Mouse (Mus musculus): Measurements from ENCODE around the gene Pitx2.

The Pitx2 gene

GRCm38 (mm10) chr3:129199609-129200500 lies at the start of gene Pitx2:
TSS of gene Pitx2 (plus strand) at chr3:129199878.
- DNase-seq: peak; percentile 88

- DNase-seq: no peak
Observed at GRCm38 (mm10) chr3:129150001-129150400, 49.7 kb upstream of the Pitx2 start.

DNA sequence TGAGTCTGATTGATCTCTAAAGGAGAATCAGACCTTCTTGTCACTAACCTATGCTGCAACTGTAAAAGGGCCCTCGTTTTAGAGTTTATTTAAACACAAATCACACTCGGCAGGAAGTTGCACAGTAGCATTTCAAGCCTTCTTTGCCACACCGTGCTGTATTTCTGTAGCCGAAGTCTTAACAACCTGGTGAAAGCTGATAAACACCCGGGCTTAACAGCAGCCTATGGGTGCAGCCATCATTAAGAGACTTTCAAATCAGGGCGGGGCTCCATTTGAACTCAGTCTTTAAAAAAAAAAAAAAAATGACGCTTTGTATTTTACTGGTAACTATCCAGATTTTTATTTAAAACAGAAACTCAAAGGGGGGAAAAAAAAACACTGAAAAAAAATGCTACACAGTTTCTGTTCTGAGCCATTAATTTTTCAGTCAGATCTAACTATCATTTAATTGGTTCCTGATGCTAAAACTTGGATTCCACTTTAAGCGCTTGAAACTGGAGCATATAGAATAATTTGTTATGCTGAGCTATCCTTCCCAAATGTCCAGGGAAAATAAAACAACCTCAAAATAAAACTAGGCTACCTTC lies 48.5 kb upstream of the Pitx2 start:
- DNase-seq: peak; percentile 26

GRCm38 (mm10) chr3:129158812-129159370 lies 40.8 kb upstream of the Pitx2 start:
- DNase-seq: peak; percentile 52

DNA sequence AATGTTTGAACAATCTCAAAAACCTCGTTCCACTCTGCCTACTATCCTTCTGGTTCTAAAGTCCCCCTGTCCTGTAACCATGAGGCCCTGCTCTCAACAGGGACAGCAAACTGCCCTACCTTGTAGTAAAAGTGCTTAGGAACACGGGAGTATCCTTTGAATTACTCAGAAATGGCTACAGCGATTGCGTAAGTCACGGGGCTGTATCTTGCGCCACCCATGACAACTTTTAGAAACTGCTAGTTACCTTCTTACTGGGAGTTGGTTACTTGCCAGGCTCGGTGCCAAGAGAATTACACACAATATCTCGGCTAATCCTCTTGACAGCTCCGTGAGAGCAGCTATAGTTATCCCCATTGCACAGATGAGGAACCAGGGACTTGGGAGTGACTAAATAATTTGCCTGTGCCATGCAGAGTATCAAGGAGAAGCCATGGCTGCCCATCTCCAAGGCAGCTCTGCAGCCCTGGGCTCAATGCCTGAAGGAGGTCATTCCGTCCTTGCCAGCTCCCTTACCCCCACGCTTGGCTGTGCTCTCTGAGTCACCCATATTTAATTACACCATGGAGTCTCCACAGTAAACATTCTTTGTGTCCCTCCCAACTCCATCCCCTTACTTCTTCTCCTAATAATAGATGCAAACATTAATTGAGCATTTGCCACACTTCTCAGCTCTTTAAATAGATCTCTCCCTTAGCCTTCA lies 38.2 kb upstream of the Pitx2 start:
- no peak for DNase-seq

DNA sequence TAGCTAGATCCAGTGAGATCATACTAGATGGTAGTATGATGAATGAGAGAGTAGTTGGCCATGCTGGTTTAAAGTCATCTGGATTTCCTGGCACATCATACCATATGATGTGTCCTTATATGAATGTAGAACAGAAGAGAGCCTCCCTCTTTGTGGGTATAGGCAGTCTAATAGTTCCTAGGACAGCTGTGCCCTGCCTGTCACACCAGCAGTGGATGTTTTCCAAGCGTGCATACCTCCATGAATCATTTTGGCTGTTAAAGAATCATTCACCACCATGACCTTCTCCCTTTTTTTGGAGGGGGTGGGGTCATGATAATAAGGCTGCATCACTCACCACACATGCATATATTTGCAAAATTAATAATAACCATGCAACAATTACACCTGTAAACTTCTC lies 35.4 kb upstream of the Pitx2 start:
- DNase-seq: no peak

DNA sequence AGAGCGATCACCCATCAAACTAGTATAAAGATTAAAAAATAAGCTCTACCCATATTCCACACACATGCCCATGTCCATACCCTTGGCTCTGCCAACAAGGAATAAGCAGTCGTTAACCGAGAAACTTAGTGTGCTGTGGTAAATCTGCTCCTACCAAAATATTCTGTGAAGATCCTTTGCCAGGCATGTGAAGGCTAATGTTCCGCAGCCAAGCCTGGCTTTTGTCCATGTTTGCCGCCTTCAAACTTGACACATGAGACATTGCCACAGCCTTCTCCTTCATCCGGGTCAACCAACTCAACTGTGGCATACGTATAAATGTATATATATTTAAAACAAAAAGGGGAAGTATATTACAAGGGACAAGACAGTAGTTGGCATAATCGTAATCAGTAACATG lies 34.0 kb upstream of the Pitx2 start:
- DNase-seq: no peak

- no peak for DNase-seq
Observed at GRCm38 (mm10) chr3:129166684-129167083, 33.0 kb upstream of the Pitx2 start.

DNA sequence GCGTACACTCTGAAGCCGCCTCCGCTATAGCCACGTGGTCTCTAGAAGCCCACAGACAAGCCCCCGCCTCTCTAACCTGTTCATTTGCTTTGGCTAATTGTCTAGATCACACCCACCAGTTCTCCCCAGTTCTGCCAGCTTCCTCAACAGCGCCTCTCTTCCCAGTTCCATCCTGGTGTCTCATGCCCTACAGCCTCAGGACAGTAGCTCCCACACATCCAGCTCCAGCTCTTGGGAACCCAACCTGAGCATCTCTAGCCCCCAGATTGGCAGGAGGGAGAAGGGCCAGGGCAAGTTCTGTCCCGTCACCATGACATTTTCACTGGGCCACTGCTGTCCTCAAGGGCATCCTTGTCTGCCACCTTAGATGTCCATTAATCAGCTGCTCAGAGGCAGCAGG lies 29.3 kb upstream of the Pitx2 start:
- DNase-seq: no peak

GRCm38 (mm10) chr3:129171789-129172188 lies 27.9 kb upstream of the Pitx2 start:
- DNase-seq: no peak

DNA sequence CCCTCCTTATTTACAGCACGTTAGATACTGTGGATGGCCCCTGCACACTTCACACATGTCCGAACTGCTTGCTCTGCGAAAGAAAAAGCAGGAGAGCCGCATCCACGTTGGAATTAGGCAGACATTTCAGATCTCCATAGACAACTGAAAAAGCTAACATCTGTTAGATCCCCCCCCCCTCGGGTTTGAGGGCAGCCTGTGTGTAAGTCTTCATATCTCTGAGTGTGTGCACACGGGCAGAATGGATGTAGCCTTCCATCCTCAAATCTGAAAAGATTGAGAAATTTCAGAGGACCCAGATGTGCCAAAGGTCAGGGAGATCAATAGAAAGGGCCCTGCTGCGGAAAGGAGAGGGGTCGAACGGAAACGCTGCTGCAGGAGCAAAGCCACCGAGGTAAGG lies 5.2 kb upstream of the Pitx2 start:
- peak; percentile 37 for DNase-seq

GRCm38 (mm10) chr3:129195036-129195435 lies 4.6 kb upstream of the Pitx2 start:
- DNase-seq: peak; percentile 49

DNA sequence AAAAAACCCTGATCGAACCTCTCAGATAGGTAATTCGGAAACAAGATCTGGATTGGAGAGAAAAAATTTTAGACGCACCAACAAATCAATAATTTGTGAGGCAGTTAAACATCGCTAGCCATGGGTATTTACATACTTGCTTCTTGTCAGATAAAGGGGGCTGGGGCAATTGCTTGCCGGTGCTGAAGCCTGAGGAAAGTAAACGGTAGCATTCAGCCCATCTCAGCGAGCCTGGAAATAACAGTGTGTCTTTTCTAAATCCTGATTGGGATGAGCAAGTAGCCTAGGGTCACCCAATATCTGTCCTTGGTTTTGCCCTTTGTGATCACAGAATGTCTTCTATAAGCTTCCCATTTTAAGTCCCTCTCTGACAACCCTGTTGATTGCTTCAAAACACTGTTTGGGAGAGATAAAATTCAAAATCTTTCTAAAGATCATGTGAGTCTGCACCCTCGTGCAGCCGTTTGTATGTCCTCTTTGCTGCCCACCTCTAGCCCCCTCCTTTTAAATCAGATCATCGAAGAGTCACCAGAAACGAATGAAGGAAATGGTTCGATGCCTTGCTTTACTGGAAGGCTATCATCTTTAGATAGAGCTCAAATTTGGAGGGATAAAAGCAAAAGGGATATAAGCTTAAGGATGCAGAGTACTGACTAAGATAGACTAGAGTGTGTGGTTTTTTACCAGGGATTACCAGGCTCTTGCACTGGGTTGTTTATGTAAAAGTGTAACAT lies 3.7 kb upstream of the Pitx2 start:
- peak; percentile 18 for DNase-seq

GRCm38 (mm10) chr3:129196550-129196919 lies 3.1 kb upstream of the Pitx2 start:
- peak; percentile 43 for DNase-seq

DNA sequence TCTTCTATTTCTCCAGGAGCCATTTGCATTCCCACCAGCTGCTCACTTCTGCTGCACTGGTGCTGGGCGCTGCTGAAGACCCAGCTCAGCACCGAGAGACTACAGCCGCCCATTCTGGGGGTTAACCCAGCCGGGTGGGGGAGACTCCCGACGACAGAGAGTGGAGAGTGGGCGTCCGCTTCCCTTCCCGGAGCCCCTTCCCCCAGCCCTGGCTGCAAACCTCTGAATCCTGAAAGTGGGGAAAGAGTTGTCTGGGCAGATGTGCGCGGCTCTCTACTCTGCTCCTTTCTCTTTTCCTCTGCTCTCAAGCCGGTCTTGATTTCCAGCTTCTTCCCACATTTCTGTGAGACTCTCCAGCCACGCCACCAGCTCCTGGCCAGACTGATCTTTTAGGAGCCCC lies 2.6 kb upstream of the Pitx2 start:
- DNase-seq: peak; percentile 47

GRCm38 (mm10) chr3:129197786-129198626 lies 1.7 kb upstream of the Pitx2 start:
- peak; percentile 30 for DNase-seq

DNA sequence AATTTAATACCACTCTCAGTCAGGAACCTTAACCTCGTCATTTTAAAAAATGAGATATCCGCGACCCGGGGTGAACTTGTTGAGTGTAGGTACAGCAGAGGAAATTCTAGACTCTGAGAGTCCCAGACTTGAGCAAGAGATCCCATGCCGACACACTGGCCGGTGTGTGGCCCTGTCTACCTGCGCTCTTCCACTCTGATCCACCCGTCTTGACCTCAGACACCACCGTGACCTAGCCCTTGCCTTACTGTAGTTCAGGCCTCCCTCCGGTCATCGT lies 1.1 kb upstream of the Pitx2 start:
- peak; percentile 49 for DNase-seq

- peak; percentile 39 for DNase-seq
Observed at GRCm38 (mm10) chr3:129199160-129199608, 494 bp upstream of the Pitx2 start.

GRCm38 (mm10) chr3:129200501-129200890 lies 818 bp downstream of the Pitx2 start:
- no peak for DNase-seq

DNA sequence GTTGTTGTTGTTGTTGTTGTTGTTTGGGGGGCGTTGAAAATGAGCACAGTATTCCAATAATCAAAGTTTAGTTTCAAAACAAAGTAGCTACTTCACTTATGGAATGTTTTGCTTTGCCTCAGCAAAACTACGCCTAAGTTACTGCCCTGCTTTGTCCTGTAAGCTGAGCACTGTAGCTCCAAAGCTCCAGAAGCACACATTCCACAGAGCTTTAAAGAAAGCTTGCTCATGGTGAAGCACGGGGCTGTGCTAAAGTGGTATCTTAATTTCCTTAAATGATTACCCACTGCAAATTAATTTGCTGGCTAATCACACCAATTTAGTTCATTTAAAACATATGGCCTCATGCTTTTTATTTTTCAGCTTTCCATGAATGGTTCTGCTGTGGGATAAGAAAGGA lies 1.5 kb downstream of the Pitx2 start:
- peak; percentile 51 for DNase-seq

GRCm38 (mm10) chr3:129201681-129202255 lies 2.1 kb downstream of the Pitx2 start:
- peak; percentile 47 for DNase-seq

Measured in embryo, embryonic 11 days (tissue).